Mouse (Mus musculus) heart, embryonic 13.5 days (tissue): ENCODE data around the gene Gstp2. TPM values are rescaled to one million over a fixed set of nuclear protein-coding genes. Genes with fewer than 3 reads are reported as not detected.
"Not testable (repeated sequence)": the region's sequence is repeated elsewhere in the genome, so short reads cannot be mapped to it uniquely, and the experiment has no call there.

Source experiments
- ATAC-seq: fragments of 200-750 bp; cut with Nextera tagmentation; 2 replicates; pipeline ENCODE4 v1.8.0; 2017; ENCODE audit warnings: moderate TSS enrichment; ENCODE audit not compliant: insufficient number of reproducible peaks, low FRiP score, low TSS enrichment; ENCODE audit errors: extremely low read depth
- H3K27ac ChIP-seq: fragments of 300-500 bp; sonication (generic); replicated peaks from 2 replicates; pipeline ENCODE4 v1.5.1; 2015; ENCODE audit warnings: moderate library complexity, mild to moderate bottlenecking, inconsistent platforms
- H3K27me3 ChIP-seq: fragments of 300-500 bp; sonication (generic); replicated peaks from 2 replicates; pipeline ENCODE4 v1.6.1; 2015; ENCODE audit warnings: mild to moderate bottlenecking, inconsistent platforms
- H3K36me3 ChIP-seq: fragments of 300-500 bp; sonication (generic); 2 replicates; pipeline ENCODE4 v1.6.1; 2015; ENCODE audit warnings: mild to moderate bottlenecking, inconsistent platforms
- H3K4me1 ChIP-seq: fragments of 300-500 bp; sonication (generic); 2 replicates; pipeline ENCODE4 v1.6.1; 2015; ENCODE audit warnings: inconsistent platforms
- H3K4me2 ChIP-seq: fragments of 300-500 bp; sonication (generic); 2 replicates; pipeline ENCODE4 v1.6.1; 2015; ENCODE audit warnings: inconsistent platforms, mild to moderate bottlenecking, moderate library complexity
- H3K4me3 ChIP-seq: fragments of 300-500 bp; sonication (generic); 2 replicates; pipeline ENCODE4 v1.5.1; 2015; ENCODE audit warnings: moderate library complexity, mild to moderate bottlenecking, inconsistent platforms
- H3K9ac ChIP-seq: fragments of 300-500 bp; sonication (generic); 2 replicates; pipeline ENCODE4 v1.6.1; 2015; ENCODE audit warnings: inconsistent platforms, mild to moderate bottlenecking, moderate library complexity
- H3K9me3 ChIP-seq: fragments of 300-500 bp; sonication (generic); 2 replicates; pipeline ENCODE4 v1.6.1; 2016; ENCODE audit warnings: inconsistent platforms
- WGBS: fragments of 180-500 bp; shearing (Covaris S2); methylation state at CpG from one replicate; pipeline ENCODE4 v1.1.7; 2015; ENCODE audit warnings: mixed read lengths; 5-methylcytosine and 5-hydroxymethylcytosine counted together
- polyA plus RNA-seq: library from polyadenylated mRNA; unstranded; fragments of >200 nt; fragmentation: Nextera tagmentation; extraction: Ambion mirVana; gene quantifications from 2 replicates; pipeline ENCODE4 v1.2.1, GENCODE M21; 2015

Gstp2 gene
- polyA plus RNA-seq, 1 experiment from 2014 or later, result 5.1 TPM

- 70% methylated on average over 15 of the region's 15 CpGs for WGBS
- Histone ChIP-seq H3K4me2 (no peak overlapping the region), H3K27ac (no peak overlapping the region), H3K36me3 (no peaks in the 10 kb centered on the region), H3K4me3 (no peak overlapping the region), H3K4me1 (no peaks in the 10 kb centered on the region), H3K9ac (no peak overlapping the region), H3K9me3 (no peaks in the 10 kb centered on the region), H3K27me3 (no peaks in the 10 kb centered on the region; the same call in 1 of the 2 replicates)
- no peak for ATAC-seq
Observed at GRCm38 (mm10) chr19:4070311-4070710, 24.5 kb upstream of the Gstp2 start.

GRCm38 (mm10) chr19:4068717-4069410 is 23.0 kb upstream of the Gstp2 start:
- H3K9ac ChIP-seq, result no peak overlapping the region
- no peak overlapping the region for H3K4me2 ChIP-seq
- H3K36me3 ChIP-seq, result no peaks in the 10 kb centered on the region
- no peak overlapping the region for H3K27ac ChIP-seq
- no peaks in the 10 kb centered on the region; the same call in 1 of the 2 replicates for H3K27me3 ChIP-seq
- no peak overlapping the region for H3K4me3 ChIP-seq
- H3K9me3 ChIP-seq, result no peaks in the 10 kb centered on the region
- WGBS, result 71% methylated on average over 15 of the region's 15 CpGs
- peaks cover 3% of the 10 kb centered on the region; the same call in 1 of the 2 replicates for H3K4me1 ChIP-seq
- no peak for ATAC-seq

GRCm38 (mm10) chr19:4068242-4068641 is 22.4 kb upstream of the Gstp2 start:
- not testable (repeated sequence) for H3K9ac ChIP-seq, H3K27ac ChIP-seq, H3K4me2 ChIP-seq, H3K27me3 ChIP-seq, H3K4me1 ChIP-seq, ATAC-seq, H3K36me3 ChIP-seq, H3K4me3 ChIP-seq, H3K9me3 ChIP-seq
- WGBS, result 86% methylated on average over 2 of the region's 2 CpGs

- ATAC-seq, result no peak
- no peak overlapping the region for H3K4me3 ChIP-seq
- no peaks in the 10 kb centered on the region for H3K9me3 ChIP-seq
- H3K27ac ChIP-seq, result no peak overlapping the region
- no peak overlapping the region for H3K9ac ChIP-seq
- H3K27me3 ChIP-seq, result no peaks in the 10 kb centered on the region; the same call in 1 of the 2 replicates
- no peaks in the 10 kb centered on the region for H3K36me3 ChIP-seq
- no peak overlapping the region for H3K4me2 ChIP-seq
- H3K4me1 ChIP-seq, result peaks cover 5% of the 10 kb centered on the region; the same call in 1 of the 2 replicates
Observed at GRCm38 (mm10) chr19:4066877-4067276, 21.1 kb upstream of the Gstp2 start.

GRCm38 (mm10) chr19:4066280-4066679 is 20.5 kb upstream of the Gstp2 start:
- Histone ChIP-seq H3K27ac (no peak overlapping the region), H3K36me3 (no peaks in the 10 kb centered on the region), H3K27me3 (no peaks in the 10 kb centered on the region; the same call in 1 of the 2 replicates), H3K4me1 (peaks cover 5% of the 10 kb centered on the region; the same call in 1 of the 2 replicates), H3K9ac (no peak overlapping the region), H3K9me3 (no peaks in the 10 kb centered on the region), H3K4me2 (no peak overlapping the region), H3K4me3 (no peak overlapping the region)
- no peak for ATAC-seq
- WGBS, result 77% methylated on average over 6 of the region's 6 CpGs

- H3K4me2 ChIP-seq, result peak overlapping the region; percentile 44
- not testable (repeated sequence) for H3K27me3 ChIP-seq, H3K4me3 ChIP-seq, H3K9ac ChIP-seq, H3K27ac ChIP-seq, ATAC-seq, H3K4me1 ChIP-seq, H3K9me3 ChIP-seq, H3K36me3 ChIP-seq
- WGBS, result 28% methylated on average over 6 of the region's 11 CpGs
Observed at GRCm38 (mm10) chr19:4064501-4064900, 18.7 kb upstream of the Gstp2 start.

GRCm38 (mm10) chr19:4063357-4063756 is 17.5 kb upstream of the Gstp2 start:
- H3K4me1 ChIP-seq, H3K27me3 ChIP-seq, H3K36me3 ChIP-seq, H3K9ac ChIP-seq, H3K4me3 ChIP-seq, H3K4me2 ChIP-seq, H3K9me3 ChIP-seq, ATAC-seq: not testable (repeated sequence)
- WGBS, result 30% methylated on average over 4 of the region's 4 CpGs
- peak overlapping the region; percentile 54; the same call in 1 of the 2 replicates for H3K27ac ChIP-seq

GRCm38 (mm10) chr19:4060899-4061465 is 15.2 kb upstream of the Gstp2 start:
- Histone ChIP-seq H3K9ac (no peak overlapping the region), H3K4me1 (peaks cover 22% of the 10 kb centered on the region), H3K27ac (no peak overlapping the region), H3K4me2 (no peak overlapping the region), H3K9me3 (no peaks in the 10 kb centered on the region), H3K4me3 (no peak overlapping the region), H3K27me3 (no peaks in the 10 kb centered on the region; the same call in 1 of the 2 replicates), H3K36me3 (no peaks in the 10 kb centered on the region)
- WGBS, result 82% methylated on average over 6 of the region's 6 CpGs
- no peak for ATAC-seq

- H3K27me3 ChIP-seq, ATAC-seq, H3K9me3 ChIP-seq, H3K4me3 ChIP-seq, H3K27ac ChIP-seq, H3K9ac ChIP-seq, H3K4me2 ChIP-seq, H3K36me3 ChIP-seq: not testable (repeated sequence)
- peaks cover 28% of the 10 kb centered on the region for H3K4me1 ChIP-seq
- 85% methylated on average over 8 of the region's 8 CpGs for WGBS
Observed at GRCm38 (mm10) chr19:4060044-4060898, 14.4 kb upstream of the Gstp2 start.

GRCm38 (mm10) chr19:4059069-4059740 is 13.4 kb upstream of the Gstp2 start, which contains the start of gene Gstp3:
Gene Gstp3, minus strand, starts transcription at chr19:4059569.
- Histone ChIP-seq H3K4me2 (no peak within 1 kb of the TSS), H3K9ac (no peak within 1 kb of the TSS), H3K4me3 (no peak within 1 kb of the TSS), H3K27me3 (no peaks in the 10 kb centered on the region; the same call in 1 of the 2 replicates), H3K27ac (no peak within 1 kb of the TSS), H3K4me1 (peaks cover 28% of the 10 kb centered on the region), H3K36me3 (no peaks in the 10 kb centered on the region), H3K9me3 (no peaks in the 10 kb centered on the region)
- 0 out of 2 replicates have a peak, but pooled peaks have one; percentile 8 for ATAC-seq
- 63% methylated on average over 15 of the region's 15 CpGs for WGBS

- H3K9ac ChIP-seq, result no peak overlapping the region
- H3K4me3 ChIP-seq, result no peak overlapping the region
- no peaks in the 10 kb centered on the region; the same call in 1 of the 2 replicates for H3K27me3 ChIP-seq
- 78% methylated on average over 5 of the region's 5 CpGs for WGBS
- no peak for ATAC-seq
- no peaks in the 10 kb centered on the region for H3K9me3 ChIP-seq
- peaks cover 23% of the 10 kb centered on the region for H3K4me1 ChIP-seq
- no peak overlapping the region for H3K4me2 ChIP-seq
- no peak overlapping the region for H3K27ac ChIP-seq
- no peaks in the 10 kb centered on the region for H3K36me3 ChIP-seq
Observed at GRCm38 (mm10) chr19:4058581-4058980, 12.8 kb upstream of the Gstp2 start.
